Mouse (Mus musculus) heart, adult 18-20 months (tissue): ENCODE results near the gene Pdhx. TPM values are rescaled to one million over a fixed set of nuclear protein-coding genes. Genes with fewer than 3 reads are reported as not detected.
A peak's percentile ranks its signal among the peaks of the same experiment; 100 is the strongest.

ENCODE experiments used
- DNase-seq, 2 experiments: peaks; one replicate each; pipeline ENCODE4 v3.0.0; 2021 to 2022; ENCODE audit warnings: mixed read lengths in 1 of 2
- total RNA-seq, 2 experiments: library from RNA; stranded (reverse); gene quantifications; 2 replicates each; pipeline ENCODE4 v1.2.3; 2021

Gene Pdhx
- total RNA-seq, 2 experiments from 2014 or later = 160 to 208 TPM

DNA sequence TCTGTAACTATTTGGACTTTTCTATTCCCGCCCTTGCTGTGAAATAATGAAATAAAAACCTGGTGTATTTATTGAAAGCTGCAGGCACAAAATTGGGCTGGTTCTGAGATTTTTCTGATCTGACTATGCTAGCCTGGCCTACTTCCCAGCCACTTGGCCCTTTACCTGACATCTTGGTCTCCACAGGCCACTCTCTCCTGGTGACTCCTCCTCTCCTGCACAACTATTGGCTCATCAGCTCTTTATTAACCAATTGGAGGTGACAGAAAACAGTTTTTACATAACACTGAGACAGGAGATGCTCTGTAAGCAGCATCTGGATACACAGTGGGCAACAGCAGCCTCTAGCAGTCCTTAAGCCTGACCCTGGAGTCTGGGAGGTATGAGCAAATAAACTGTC is 83.9 kb downstream of the Pdhx start:
- no peak for DNase-seq

DNA sequence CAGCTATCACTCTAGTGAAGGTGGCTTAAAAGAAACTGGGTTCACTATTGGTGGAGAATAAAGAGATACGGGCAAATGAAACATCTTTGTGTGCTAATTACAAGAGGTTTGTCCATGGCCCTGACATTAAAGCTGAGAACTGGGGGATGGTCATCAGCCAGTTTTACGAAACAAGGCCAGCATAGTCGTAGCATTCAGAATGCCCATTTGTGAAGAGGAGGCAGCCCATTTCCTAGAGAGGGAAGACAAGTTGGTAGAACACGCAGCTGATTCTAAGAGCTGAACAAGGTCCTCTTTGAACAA is 85.7 kb downstream of the Pdhx start:
- no peak for DNase-seq

DNA sequence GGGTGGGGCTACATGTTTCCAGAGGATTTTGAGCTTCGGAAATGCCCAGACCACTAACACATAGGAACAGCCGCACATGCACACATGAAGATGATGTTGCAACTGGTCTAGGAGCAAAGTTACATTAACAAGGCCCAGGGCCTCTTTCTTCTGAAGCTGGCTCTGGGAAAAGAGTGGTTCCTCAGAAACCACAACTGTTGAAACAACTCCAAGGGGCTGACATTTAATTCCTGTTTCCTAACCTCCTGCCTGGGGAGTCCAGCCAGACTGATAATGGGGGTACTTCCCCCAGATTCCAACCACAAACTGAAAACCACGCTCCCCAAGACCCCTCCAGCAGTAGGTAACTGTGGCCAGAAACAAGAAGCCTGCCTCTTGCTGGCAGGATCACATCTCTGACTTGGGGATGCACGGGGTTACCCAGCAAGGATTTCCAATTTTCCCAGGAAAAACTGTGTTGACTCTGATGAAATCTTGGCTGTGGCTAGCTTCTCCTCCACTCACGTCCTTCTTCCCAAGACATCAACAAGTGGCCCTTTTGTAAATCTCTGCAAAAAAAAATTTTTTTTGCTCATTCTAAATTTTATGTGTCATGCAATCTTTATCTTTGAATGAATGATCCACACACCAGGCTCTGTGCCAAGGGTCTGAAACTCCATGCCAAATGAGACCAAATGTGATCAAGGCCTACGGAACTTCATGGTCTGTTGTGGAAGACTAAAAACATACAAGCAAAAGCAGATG is 86.2 kb downstream of the Pdhx start:
- peak; percentile 67 to 77 for DNase-seq

DNA sequence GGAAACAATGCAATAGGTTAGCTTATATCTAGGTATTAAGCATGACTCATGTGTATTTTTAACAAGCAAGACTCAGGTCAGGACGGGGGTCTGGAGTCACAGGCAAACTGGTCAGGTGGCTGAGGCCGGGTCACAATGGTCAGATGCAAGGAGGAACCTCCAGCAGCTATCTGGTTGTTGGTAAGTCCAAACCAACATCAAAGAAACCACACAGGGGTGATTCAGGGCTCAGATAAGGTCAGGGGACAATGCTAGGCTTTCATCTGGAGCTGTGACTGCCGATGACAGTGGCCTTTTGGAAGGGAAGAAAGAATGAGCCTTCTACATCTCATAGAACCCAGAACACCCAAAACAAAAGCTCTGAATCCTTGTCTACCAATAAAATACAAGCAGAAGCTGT is 86.9 kb downstream of the Pdhx start:
- no peak for DNase-seq

DNA sequence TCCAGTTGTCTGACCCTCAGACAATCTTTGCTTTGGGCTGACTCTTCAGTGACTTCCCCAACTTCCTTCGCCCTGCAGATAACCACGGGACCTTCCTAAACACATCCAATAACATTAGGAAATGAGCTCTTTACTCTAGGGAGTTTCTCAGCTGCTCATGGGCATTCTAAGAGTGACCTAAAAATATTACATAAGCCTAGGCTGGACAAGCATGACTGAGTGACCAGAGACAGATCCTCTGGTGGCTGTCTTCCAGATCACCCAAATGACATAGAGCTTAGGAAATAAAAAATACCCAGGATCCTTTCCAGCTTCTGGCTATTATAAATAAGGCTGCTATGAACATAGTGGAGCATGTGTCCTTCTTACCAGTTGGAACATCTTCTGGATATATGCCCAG is 90.5 kb downstream of the Pdhx start:
- DNase-seq = peak in 1 of 2 experiments; percentile 52

DNA sequence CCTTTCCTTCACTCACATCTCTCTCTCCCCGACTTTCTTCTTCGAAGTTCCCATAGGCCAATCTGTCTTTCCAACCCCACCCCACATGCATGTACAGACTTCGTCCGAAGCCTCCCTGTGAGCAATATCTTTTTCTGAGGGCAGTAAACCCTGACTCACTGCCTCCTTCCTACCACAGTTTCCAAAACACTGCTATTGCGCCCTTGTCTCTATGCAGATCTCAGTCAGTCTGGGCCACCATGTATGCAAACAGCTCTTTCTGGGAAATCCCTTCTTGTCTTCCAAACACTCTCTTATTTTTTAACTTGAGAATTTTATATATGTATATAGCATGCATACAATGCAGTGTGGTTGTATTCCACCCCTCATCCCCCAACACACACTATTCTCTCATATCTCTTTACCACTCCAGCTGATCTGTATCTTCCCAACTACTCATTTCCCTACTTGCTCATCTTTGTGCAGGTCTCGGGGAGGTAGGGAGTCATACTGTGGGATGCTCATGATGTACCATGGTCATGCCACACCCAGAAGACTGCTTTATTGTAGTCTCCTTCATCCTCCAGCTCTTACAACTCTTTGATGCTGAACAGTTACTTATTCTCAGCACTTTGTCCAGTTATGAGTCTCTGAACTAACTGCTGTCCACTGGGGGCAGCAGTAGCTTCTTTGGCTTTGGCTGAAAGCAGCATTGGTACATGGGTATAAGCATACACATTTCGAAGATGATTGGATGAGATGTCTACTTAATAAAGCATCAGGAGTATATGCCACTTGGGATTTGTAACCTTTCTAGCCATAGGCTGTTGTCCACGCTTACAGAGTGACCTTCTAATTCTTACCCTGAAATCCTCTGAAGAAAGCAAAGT is 91.6 kb downstream of the Pdhx start:
- DNase-seq = no peak

DNA sequence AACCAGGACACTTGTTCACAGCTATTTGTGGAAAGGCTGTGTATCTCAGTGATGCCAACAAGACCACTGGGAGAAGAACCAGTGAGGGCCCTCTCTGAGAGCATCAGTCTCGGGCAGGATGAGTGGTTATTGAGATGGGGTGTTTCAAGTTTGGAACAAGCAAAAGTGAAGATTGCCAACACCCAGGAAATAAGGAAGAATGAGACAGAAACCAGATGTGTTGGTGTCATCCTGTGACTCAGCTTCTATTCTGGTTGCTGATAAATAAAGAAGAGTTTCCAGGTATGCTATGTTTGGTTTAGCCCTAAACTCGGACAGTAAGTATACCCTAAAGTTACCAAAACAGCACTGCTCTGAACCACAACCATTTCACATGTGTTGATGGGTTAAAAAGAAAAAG is 92.4 kb downstream of the Pdhx start:
- no peak for DNase-seq

DNA sequence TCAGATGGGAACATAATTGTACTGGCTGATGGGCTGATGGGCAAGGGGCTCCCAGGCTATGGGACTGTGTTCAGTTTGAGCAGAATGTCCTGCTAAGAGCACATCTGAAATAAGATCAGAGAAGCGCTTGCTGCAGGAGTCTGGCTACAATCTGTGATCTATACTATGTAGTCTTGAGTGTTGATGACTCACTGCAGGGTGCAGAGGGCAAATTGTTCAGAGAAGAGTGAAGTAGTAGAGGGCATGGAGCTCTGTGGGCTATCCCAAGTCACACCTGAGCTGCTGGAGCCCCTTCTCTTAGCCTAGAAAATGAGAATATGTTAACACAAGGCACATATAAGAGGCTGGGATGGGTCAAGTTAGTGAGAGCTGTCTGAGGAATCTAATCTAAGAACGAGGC is 93.8 kb downstream of the Pdhx start:
- DNase-seq = no peak

DNA sequence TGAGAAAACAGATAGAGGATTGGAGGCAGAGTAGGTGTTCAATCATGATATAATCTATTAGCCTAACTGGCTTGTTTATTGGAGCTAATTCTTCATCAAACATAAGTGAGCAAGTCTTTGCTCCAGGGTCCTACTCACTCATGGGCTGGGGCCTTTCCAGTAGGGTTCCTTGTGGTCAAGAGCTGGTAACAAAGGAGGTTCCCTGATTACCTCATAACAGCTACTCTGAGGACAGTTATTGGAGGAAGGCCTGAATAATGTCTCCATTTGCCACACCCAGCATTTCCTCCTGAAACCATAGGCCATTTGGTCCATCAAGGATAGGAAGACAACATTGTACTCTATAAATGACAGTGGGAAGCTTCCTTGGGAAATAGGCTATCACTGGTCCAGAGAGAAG is 94.2 kb downstream of the Pdhx start:
- DNase-seq = no peak

DNA sequence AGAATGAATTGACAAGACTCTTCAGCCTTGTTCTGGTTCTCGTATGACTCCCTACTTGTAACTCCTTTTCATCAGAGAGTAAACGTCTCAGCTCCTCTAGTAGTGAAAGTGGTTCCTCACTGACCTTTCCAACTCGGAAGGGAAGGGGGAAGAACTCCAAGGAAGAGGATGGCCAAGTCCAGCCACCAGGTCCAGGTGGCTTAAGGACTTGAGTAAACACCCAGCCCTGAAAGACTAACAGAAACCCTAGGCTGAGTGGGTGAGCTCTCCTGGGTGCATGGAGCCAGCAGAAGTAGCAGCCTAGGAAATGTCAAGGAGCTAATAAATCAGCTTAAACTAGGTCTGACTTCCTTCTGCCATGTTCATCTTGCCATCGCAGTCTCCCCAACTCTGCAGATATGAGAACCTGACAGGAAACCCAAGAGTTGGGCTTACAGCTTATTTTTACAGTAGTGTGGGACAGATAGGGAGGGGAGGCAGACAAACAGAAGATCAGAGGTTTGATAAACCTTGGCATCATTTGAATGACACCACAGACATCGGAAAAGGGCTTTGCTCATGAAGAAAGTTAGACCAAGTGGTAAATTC is 97.9 kb downstream of the Pdhx start:
- no peak for DNase-seq

DNA sequence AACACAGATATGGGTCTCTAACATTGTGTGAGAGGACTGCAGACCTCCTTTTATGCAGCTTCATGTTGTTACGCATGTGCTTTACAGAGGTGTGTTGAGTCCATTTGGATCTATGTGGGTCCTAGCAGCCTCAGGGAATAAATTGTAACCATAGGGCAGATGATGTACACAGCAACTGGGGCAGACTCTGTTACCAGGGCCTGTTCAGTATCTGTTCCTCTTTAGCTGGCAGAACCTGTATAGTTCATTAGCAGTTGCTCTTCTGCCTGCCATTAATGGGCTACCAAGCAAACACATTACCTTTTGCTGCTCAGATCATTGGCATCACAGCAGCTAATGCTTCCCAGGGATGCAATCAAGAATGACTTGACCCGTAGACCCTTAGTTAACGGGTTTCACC is 100.2 kb downstream of the Pdhx start:
- DNase-seq = no peak

DNA sequence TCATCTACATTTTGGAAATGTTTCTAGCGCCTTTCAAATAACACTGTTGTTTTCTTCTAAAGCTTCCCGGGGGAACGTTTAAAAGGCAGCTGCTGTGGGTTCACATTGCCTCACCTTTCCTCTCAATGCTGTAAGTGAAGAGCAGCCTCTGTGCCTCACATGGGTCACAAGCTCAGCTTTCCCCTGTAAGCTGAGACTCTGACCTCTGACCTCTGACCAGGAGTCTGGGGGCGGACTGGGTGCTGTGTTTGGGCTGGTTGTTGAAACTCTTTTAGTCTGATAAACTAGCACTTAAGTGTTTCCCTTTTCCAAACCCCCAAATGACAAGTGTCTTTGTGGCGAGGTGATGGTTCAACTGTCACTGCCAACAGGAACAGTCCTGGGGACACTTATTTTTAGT is 100.7 kb downstream of the Pdhx start:
- no peak for DNase-seq

DNA sequence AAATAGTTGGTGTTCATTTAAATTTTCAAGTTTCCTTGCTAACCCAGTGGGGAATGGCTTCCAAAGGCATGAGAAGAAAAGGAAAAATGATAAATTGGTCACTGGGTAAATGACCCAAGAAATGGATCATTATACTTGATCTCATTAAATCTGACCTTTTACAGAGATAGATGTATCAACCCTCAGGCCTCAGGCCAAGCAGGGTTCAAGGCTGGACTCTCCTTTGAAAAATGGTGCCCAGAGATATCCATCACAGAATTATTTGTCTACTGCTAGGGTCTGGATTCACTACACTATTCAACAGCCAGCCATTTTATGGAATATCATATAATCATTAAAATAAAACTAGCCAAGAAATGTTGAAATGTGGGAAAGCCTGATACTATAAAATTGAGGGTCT is 101.4 kb downstream of the Pdhx start:
- no peak for DNase-seq

Other genes starting within 250 kb of the Pdhx start
- 1 to 10 TPM; 8.9 to 9.8 TPM for gene Cd44, start 171.8 kb downstream of the Pdhx start, total RNA-seq
- gene Apip, start 162 bp upstream of the Pdhx start, total RNA-seq = 10 to 100 TPM; 70.1 to 77.5 TPM
- gene Ehf, start 229.8 kb upstream of the Pdhx start, total RNA-seq = 1 to 10 TPM in 1 of 2 experiments, not detected in 1; 1.3 TPM